Mouse (Mus musculus): ENCODE measurements around the gene Tmem54.
A peak's percentile ranks its signal among the peaks of the same experiment; 100 is the strongest.

The Tmem54 gene

DNA sequence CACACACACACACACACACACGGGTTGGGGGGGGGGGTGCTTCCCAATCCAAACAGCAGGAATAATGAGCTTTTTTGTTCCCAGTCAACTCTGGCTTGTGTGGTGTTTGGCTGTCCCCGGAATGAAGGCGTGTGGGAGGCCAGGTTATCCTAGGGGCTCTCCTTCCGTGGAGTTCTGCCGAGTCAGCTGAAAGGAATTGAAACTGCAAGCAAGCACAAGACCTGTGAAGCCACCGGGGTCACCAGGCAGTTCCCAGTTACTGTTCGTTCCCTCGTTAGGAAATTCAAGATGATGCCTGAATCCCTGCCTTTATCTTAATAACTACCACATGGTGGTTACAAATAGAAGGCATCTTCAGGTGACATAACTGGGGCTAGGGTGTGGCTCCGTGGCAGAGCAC is 24.0 kb downstream of the Tmem54 start:
- DNase-seq (ENCODE audit: low spot score in 2 of 2): no peak

DNA sequence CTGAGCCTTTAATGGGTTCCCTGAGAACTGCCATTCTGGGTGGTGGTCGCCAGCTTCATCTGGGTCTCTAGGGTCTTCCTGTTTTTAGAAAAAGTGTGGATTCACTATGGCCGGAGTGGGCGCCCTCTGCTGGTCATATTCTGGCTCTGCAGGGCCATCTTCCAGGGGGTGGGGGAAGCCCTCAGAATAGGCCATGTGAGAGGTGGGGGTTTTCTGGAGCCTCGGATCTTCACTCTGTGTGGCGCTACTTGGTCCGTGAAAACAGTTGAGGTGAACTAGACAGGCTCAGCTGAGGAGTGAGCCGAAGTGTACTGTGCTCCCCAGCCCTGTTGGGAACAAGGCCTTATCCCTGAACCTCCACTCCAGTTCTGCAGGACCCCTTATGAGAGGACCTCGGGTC is 24.8 kb downstream of the Tmem54 start:
- peak in 1 of 2 experiments; percentile 58 for DNase-seq (ENCODE audit: low spot score in 2 of 2)

DNA sequence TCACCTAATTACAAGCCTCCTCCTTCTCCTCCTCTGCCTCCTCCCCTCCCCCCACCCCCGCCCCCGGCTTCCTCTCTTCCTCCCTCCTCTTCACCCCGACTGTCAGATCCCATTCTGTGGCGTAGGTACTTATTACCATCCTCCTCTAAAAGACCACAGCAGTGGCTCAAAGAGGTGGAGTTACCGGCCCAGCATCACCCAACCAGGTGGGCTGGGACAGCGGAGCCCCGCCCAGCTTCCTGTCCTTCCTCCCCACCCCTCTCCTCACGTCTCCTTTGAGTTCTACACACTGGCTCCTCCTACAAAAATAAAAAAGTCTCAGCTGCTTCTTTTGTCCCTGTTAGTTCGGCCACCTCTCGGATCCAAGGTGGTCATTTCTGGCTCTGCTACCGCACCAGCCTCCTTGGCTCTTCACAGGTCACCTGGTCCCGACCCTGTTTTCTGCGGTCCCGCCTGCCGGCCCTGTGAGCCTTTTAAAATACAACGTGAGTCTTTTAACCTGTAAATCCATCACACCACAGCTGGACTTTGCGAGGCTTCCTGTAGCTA is 25.5 kb downstream of the Tmem54 start:
- DNase-seq (ENCODE audit: low spot score in 2 of 2): no peak

DNA sequence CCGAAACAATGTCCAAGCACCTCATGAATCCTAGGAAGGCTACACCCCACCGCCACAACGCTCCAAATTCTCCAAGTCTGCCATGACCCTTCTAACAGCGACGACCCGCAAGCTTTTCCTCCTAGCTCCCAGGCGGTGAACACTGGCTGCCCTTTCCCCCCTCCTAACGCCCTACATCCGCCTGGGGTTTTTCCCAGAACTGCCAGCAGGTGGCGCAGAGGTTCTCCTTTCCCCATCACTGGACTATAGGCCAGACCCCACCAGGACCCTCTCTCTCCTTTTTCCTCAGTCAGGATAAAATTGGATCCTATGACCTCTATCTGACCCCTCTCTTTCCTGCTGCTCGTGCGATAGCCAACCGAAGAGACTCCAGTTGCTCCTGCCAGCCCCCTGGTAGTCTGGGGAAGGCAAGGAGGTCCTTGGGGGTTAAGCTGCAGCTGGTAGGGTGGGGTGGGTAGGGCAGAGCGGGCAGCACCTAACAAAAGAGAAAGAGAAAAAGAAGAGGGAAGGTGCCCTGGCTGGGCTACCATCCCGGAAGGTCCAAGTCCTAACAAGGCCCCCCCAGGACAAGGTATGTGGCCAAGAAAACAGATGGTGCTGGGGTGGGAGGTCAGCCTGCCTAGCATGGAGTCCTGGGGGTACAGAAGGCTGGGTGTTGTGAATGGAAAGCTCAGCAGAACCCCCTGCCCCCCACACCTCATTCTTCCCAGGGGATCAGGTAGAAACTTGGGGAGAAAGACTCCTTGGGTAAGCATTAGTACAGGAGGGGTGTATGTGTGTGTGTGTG is 29.6 kb downstream of the Tmem54 start:
- peak; percentile 66 to 84 for DNase-seq (ENCODE audit: low spot score in 2 of 2)

DNA sequence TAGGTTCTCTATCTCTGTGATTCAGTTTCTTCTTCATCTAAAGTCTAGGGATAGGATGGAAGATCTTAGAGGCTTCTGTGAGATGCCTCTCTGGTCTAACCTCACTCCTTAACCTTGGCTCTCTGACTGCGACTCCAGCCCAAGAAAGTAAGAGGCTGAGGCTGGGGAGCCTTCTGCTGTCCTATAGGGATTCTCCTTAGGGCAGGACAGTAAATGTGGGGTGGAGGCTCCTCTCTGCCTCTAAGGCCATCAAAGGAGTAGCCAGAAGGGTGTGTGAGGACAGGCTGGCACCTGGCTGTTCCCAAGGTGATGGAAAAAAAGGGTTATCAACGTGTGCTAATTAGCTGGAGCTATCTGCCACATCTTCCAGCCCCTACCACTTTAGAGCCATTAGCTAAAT is 30.3 kb downstream of the Tmem54 start:
- DNase-seq (ENCODE audit: low spot score in 2 of 2): no peak

DNA sequence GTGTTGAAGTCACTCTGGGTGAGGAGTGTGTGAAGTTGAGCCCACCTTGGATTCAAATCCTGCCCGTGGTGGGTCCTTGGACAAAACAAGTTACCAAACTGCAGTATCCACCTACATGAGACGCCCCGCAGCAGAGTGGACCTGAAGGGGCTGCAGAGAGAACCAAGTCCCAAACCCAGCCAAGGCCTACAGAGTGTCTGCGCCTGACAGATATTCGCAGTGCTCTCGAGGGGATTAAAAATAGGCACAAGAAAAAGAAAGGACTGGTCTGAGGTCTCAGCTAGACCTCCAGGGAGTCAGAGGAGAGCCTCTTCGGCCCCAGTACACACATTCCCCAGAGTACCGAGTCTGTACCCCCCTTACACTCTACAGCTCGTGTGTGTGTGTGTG is 30.8 kb downstream of the Tmem54 start:
- DNase-seq (ENCODE audit: low spot score in 2 of 2): no peak

DNA sequence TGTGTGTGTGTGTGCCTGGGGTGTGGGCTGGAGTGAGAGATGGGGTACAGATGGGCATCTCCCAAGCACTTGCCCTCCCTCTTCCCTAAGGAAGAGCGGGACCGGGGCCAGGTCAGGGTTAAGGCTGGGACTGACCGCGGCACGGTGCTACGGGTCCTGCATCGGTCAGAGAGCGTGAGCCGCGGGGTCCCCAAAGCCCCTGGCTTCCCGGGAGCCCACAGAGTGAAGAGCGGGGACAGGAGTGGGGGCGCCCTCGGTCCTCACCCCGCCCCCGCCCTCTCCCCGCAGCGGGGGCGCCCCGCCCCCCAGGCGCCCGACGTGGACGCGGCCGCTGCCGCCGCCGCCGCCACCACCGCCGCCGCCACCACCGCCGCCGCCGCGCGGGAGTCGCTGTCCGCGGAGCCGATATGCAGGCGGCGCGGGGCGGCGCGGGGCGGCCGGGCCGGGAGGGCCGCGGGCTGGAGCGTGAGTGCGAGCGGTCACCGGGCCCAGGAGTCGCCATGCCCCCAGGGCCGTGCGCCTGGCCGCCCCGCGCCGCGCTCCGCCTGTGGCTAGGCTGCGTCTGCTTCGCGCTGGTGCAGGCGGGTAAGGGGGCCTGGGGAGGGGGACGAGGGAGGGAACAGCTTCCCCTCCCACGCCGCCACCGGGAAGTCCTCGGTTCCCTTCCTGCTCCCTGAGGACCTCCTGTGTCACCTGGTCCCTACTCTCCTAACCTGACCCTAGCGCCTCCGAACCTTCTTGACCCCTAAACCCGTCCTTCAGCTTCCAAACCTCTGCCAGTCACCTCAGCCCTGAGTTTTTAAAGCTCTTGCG is 31.4 kb downstream of the Tmem54 start, which contains the start of gene Fndc5:
Fndc5 (plus strand) TSS at position 421 of the 813 bp plus-strand sequence.
- DNase-seq (ENCODE audit: low spot score in 2 of 2): no peak

DNA sequence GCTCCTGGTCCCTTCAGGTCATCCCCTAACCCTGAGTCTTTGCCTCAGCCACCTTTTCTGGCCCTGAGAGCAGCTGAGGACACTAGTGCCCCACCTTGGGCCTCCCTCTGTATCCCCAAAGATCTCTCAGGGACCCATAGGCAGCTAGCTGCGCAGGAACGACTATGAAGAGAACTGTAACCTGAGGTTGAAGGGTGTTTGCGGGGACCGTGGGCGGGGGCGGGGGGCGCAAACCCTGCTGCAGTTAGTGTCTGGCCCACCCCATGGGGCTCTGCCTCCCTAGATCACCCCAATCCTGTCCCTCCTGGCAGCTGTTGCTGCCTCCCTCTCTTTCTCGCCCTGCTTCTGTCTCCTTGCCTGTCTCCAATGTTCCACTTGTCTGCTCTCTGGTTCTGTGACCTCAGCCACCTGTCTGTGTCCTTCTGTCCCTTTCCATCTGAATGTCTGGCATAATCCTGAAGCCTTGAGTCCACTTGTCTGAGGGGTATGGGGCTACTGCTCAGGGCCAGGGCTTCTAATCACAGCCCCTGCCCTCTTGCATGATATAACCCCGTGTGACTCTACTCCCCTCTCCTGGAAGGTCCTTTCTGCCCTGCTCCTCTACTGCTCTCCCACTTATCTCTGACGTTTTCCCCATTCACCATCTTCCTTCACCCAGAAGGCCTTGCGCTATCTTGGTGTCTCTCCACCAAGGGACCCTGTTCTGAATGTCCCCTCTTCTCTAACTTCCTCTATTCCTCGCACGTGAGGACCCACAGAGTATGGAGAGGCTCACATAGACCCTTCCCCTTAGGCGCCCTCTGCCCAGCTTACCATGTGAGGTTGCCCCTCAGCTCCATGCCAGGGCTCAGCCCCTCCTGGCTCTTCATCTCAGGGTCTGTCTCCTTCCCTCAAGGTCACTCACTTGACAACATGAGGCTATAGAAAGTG is 32.3 kb downstream of the Tmem54 start:
- no peak for DNase-seq (ENCODE audit: low spot score in 2 of 2)

DNA sequence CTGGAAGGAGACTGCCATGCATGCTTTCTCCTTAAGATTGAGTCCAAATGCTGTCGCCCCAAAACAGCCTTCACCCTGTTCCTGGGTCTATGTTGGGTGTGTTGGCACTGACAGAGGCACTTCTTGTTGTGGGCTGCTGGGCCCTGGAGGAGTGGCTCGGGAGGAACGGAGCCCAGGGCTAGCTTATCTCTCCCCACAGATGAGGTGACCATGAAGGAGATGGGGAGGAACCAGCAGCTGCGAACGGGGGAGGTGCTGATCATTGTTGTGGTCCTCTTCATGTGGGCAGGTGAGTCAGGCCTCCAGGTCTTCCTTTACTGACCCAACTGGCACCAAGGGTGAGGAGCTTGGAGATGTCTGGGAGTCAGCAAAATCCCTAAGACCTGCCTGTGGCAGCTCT is 34.3 kb downstream of the Tmem54 start:
- peak in 1 of 2 experiments; percentile 60 for DNase-seq (ENCODE audit: low spot score in 2 of 2)

DNA sequence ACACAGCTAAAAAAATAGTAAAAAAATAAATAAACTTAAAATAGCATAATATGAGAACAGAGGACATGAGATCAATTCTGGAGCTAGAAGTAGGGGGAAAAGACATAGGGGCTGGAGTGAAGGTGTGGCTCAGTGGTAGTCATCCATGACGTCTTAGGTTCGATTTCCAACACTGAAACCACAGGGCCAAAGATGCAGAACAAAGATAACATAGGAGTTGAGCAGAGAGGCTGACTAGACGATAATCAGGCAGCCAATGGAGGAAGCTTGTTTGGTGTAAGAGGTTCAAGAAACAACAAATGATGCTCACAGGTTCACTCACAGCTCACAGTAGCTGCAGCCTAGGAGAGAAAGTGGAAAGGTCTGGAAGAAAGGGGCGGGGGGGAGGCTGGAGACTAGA is 35.5 kb downstream of the Tmem54 start:
- no peak for DNase-seq (ENCODE audit: low spot score in 2 of 2)

DNA sequence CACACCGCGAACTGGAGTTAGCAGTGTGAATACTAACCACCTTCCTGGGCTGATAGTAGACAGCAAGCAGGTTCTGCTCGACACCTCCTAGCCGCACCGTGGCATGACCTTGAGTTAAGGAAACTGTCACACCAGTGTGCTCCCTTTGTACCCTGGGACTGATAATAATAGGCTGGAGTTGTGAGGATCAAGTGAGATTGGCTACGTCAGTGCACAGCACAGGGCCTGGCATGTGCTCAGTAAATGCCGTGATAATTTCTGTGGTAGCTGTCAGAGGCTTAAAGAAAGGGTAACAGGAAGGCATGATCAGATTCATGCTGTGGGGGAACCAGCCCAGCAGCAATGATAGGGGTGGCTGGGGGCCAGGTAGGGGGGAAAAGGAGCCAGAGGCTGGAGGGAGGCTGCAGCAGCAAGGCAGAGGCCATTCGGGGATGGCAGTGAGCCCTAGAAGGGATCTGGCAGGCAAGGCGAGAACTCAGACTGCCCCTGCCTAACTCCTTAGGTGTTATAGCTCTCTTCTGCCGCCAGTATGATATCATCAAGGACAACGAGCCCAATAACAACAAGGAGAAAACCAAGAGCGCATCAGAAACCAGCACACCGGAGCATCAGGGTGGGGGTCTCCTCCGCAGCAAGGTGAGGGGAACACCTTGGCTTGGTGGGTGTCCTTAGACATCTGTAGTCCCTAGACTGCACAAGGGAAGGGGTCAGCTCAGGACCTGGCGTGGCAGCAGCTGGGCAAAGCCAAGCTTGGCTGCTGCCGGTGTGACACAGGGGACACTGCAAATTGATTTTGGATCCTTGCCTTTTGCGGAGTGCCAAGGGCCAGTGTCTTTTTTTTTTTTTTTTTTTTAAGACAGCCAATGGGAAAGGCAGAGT is 36.5 kb downstream of the Tmem54 start:
- no peak for DNase-seq (ENCODE audit: low spot score in 2 of 2)

DNA sequence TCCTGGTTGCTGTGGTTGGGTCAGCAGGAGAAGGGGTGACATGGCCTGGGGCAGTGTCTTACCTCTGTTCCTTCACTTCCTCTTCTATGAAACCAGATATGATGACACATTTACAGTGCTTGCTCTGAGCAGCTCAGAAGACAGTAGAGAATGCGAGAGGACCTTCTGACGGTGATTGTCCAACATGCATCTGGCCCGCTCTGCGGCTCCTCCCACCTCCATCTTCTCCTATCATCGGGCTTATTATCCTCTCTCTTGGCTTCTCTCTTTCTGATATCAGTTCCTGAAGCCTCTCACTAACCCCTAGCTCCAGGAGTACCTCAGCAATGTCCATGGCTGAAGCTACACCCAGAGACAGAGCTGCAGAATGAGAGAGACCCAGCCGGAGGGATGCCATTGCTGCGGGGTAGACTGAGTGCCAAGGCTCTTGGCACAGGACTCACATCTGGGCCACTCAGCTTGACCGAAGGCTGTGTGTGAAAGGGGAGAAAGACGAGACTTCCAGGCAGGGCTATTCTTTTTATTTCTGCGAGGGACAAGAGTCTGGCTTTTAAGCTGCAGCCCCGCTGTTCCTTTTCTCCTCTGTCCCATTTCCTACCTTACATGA is 37.2 kb downstream of the Tmem54 start:
- no peak for DNase-seq (ENCODE audit: low spot score in 2 of 2)

DNA sequence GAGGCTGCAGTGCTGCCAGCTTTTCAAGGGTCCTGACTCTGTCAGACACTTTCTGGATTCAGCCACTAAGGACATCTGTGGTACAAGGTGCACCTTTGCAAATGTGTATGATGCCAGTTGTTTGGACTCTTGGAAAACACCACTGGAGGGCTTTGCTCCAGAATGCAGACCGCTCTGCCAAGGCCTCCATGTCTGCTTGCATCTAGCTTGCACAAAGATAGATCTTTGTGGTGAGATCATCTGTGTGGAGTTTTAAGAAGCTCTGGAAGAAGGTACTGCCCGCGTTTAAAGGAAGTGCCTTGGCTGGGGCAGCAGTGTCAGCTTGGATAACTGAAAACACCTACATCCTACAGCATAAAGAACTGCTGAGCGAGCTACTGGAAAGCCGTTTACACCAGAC is 38.2 kb downstream of the Tmem54 start:
- DNase-seq (ENCODE audit: low spot score in 2 of 2): no peak

DNA sequence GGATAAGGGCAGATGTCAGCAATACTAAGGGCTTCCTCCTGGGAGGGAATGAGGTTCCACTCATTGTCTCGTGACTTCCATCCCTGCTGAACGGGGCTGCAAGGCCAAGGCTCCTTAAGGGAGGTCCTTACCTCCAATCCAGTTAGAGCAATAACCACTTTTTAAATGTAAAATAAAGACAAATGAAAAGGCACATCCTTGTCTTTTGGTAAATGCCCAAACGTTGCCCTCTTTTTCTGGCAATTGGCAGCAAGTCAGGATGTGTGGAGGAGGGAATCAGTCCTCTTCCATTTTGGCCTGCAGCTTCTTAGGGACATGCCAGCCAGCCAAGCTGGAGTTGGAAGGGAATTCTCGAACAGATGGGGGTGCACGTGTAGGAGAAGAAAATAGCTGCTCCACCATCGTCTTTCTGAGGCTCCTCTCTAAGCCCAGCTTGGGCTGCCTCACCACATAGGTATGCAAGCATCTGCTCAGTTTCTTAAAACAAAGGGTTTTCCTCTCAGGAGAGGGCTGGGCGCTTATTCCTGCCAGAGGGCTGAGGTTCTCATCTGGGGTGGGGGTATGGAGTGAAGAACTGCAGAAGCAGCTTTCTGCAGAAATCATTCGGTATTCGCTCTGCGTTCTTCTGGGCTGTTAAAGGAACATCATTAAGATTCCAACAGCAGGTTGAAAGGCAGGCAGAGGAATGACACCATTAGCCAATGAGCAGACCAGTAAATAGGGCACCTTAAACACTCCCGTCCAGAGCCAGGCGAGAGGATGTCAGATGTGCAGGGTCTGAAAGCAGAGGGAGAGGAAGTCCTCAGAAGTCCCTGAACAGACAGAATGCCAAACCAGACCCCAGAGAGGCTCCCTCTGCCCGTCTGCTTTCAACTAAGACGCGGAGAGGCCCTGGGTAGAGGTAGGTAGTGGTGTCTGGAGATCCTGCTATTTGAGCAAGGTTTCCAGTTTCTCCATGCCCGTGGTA is 39.3 kb downstream of the Tmem54 start:
- DNase-seq (ENCODE audit: low spot score in 2 of 2): no peak

DNA sequence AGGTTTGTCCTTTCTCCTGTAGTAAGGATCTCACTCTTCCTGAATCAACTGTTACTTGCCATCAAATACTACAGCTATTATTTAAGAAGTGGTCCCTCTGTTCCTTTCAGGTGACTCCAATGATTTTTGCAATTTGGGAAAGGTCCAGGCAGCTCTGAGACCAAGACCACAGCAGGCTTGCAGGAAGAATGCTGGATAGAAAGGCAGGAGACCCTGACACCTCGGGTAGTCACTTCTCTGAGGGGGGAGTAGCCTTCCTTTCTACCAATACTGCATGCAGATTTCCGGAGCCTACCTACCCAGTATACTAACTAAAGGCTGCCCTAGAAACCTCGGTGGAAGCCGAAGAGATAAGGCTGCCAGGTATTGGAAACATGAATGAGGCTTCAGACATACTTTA is 40.1 kb downstream of the Tmem54 start:
- no peak for DNase-seq (ENCODE audit: low spot score in 2 of 2)

DNA sequence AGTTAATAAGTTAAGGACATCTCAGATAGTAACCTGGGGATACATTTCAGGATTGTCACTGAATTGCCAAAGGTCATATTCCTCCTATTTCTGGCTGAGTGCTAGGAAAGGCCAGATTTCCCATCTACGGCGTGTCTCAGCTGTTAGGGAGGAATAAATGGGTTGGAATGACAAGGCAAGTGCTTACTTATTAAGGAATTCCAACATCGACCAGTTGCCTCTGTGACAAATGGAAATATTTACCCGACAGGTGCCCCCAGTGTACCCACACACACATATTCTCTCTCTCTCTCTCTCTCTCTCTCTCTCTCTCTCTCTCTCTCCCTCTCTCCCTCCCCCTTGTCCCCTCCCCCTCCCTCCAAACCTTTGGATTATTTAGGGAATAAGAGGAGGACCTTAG is 40.6 kb downstream of the Tmem54 start:
- DNase-seq (ENCODE audit: low spot score in 2 of 2): no peak

DNA sequence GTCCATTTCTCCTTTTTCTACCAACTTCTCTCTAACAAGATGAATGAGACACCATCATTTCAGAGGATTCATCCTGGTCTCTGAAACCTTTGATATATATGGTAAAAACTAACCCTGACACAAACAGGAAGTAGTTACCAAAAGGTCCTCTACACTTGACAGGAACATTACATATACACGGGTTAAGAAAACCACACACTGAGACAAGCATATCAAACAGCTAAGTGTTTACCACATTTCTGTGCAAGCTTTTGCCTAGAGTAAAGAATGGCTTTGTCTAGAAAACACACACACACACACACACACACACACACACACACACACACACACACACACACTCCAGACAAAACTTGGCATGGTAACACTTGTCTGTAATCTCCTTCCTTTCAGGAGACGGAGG is 41.0 kb downstream of the Tmem54 start:
- no peak for DNase-seq (ENCODE audit: low spot score in 2 of 2)

DNA sequence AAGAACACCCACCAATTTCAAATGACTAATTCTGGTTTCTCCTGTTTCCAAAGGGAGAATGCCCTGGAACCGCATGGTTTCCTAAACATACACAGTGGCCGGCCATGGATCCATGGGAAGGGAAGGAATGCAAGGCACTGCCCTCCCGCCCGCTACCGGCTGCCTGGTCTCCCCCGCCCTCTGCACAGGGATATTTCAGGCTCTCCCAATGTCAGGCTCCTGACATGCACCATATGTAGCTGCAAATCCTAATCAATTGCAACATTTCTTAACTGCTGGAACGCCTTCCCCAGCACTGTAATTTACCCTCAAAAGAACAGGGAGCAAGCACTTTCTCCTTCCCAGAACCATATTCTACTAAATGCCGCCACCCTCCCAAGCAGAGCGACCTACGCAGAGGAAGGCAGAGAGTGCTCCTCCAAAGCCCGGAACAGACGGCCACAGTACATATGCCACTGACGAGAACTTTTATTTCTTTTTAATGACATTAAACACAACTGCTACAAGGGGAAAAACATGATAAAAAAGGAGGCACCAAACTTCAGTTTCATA is 42.3 kb downstream of the Tmem54 start:
- no peak for DNase-seq (ENCODE audit: low spot score in 2 of 2)

DNA sequence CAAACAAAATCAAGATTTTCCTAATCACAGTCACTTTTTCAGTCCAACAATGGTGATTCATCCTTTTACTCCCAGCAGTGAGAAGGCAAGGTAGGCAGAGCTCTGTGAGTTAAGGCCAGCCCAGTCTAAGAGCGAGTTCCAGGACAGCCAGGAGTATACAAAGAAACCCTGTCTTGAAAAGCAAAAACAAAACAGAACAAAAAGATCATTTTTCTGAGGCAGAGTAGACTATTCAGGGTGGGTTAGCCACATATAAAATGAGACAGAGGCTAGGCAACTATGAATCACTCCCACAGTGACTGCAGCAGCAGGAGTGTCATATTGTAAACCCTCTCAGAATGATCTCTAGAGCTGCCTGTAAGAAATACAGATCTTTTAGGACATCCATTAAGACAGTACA is 44.0 kb downstream of the Tmem54 start:
- DNase-seq (ENCODE audit: low spot score in 2 of 2): no peak

Data from spleen, postnatal 10 days (tissue).